Mouse (Mus musculus) Muller cell, postnatal 12 days (primary cell): Measurements from ENCODE around the gene Zfp747.
"Not testable (repeated sequence)": the region's sequence is repeated elsewhere in the genome, so short reads cannot be mapped to it uniquely, and the experiment has no call there.

Experiments used
- DNase-seq: peaks from one replicate; pipeline ENCODE4 v3.0.0-alpha.2; 2015; ENCODE audit errors: inconsistent ontology term

Gene Zfp747

GRCm38 (mm10) chr7:127375271-127376245, at the start of gene Zfp747:
Gene Zfp747 (minus strand): TSS chr7:127376050.
- peak; percentile 86 for DNase-seq

GRCm38 (mm10) chr7:127425291-127425690, 49.4 kb upstream of the Zfp747 start:
- DNase-seq, result no peak

GRCm38 (mm10) chr7:127422247-127422646, 46.4 kb upstream of the Zfp747 start:
- DNase-seq, result no peak

GRCm38 (mm10) chr7:127421388-127422191, 45.7 kb upstream of the Zfp747 start, which contains the start of gene Zfp688:
Gene Zfp688 (minus strand): TSS chr7:127422068.
- peak; percentile 94 for DNase-seq

GRCm38 (mm10) chr7:127411418-127411817, 35.6 kb upstream of the Zfp747 start:
- DNase-seq, result no peak

GRCm38 (mm10) chr7:127406002-127406987, 30.4 kb upstream of the Zfp747 start, which contains the start of gene Zfp764:
Gene Zfp764 (minus strand): TSS chr7:127406822.
- DNase-seq, result peak; percentile 77

- DNase-seq, result not testable (repeated sequence)
Observed at GRCm38 (mm10) chr7:127404101-127404500, 28.3 kb upstream of the Zfp747 start.

- DNase-seq, result no peak
Observed at GRCm38 (mm10) chr7:127402980-127403379, 27.1 kb upstream of the Zfp747 start.

- no peak for DNase-seq
Observed at GRCm38 (mm10) chr7:127400355-127400754, 24.5 kb upstream of the Zfp747 start.

GRCm38 (mm10) chr7:127393944-127394333, 18.1 kb upstream of the Zfp747 start:
- peak; percentile 12 for DNase-seq

GRCm38 (mm10) chr7:127393157-127393943, 17.5 kb upstream of the Zfp747 start, which contains the start of gene E430018J23Rik:
Gene E430018J23Rik (minus strand): TSS chr7:127393629.
- peak; percentile 99 for DNase-seq

GRCm38 (mm10) chr7:127392251-127392824, 16.5 kb upstream of the Zfp747 start:
- no peak for DNase-seq

GRCm38 (mm10) chr7:127391538-127391937, 15.7 kb upstream of the Zfp747 start:
- no peak for DNase-seq

GRCm38 (mm10) chr7:127390306-127390705, 14.5 kb upstream of the Zfp747 start:
- no peak for DNase-seq

GRCm38 (mm10) chr7:127388201-127388600, 12.4 kb upstream of the Zfp747 start:
- not testable (repeated sequence) for DNase-seq

- peak; percentile 84 for DNase-seq
Observed at GRCm38 (mm10) chr7:127386641-127387392, 11.0 kb upstream of the Zfp747 start, which contains the start of gene 9130019O22Rik. Gene 9130019O22Rik (minus strand): TSS chr7:127387166.

GRCm38 (mm10) chr7:127385560-127385959, 9.7 kb upstream of the Zfp747 start:
- DNase-seq, result not testable (repeated sequence)

- DNase-seq, result no peak
Observed at GRCm38 (mm10) chr7:127378310-127378921, 2.6 kb upstream of the Zfp747 start.
